In genomic region chr7:29276715-29277114, GRCm38 (mm10) we compare ENCODE assay signal across 18 mouse cellular contexts. TPM values are rescaled to one million over a fixed set of nuclear protein-coding genes. Genes with fewer than 3 reads are reported as not detected.
DNase-seq lines count a peak whose midpoint lies in the region; ATAC-seq and TF ChIP-seq lines count a peak whose summit lies in the region.
"Had no signal": no experiment of that assay in that cellular context is flagged by ENCODE, and none has a peak within 500 bp of the region (broad histone marks: within the 10 kb centered on the region; RNA-seq: fewer than 3 reads in every experiment).

No protein-coding gene starts in this region.

- H3K9ac ChIP-seq in lung, embryonic 14.5 days = no peak overlapping the region
- H3K9ac ChIP-seq in lung, postnatal 0 days (replicated peaks; ENCODE audit: low read depth) = no peak overlapping the region
- H3K9ac ChIP-seq: forebrain, embryonic 13.5 days; heart, embryonic 13.5 days; midbrain, embryonic 12.5 days had no signal

- H3K27me3 ChIP-seq in lung, embryonic 14.5 days (ENCODE audit: insufficient read depth, low read length) = peaks cover 19% of the 10 kb centered on the region
- no peaks in the 10 kb centered on the region for H3K27me3 ChIP-seq in lung, postnatal 0 days (replicated peaks; ENCODE audit: insufficient read depth, low read length)

- no peak for TF ChIP-seq CTCF in lung, embryonic 14.5 days (IDR thresholded peaks at IDR 0.05; ENCODE audit: low read depth)
- no peak for TF ChIP-seq CTCF in lung, postnatal 0 days (IDR thresholded peaks at IDR 0.05)

- no peak overlapping the region for H3K27ac ChIP-seq in lung, embryonic 14.5 days (ENCODE audit: low read depth)
- no peak overlapping the region; the same call in 1 of the 2 replicates for H3K27ac ChIP-seq in lung, postnatal 0 days (ENCODE audit: low read length)
- H3K27ac ChIP-seq: forebrain, embryonic 13.5 days; heart, embryonic 13.5 days; hindbrain, embryonic 10.5 days; left cerebral cortex, adult 2 months; midbrain, embryonic 12.5 days had no signal

- 65% methylated on average over 5 of the region's 5 CpGs for WGBS in lung, embryonic 14.5 days
- 45% methylated on average over 5 of the region's 5 CpGs for WGBS in lung, postnatal 0 days

- DNase-seq in lung, embryonic 14.5 days = peak; percentile 22
- no peak for DNase-seq in lung, postnatal 0 days (ENCODE audit: low spot score)
- DNase-seq in kidney, adult 8-10 months = peak; percentile 80 to 82
- peak; percentile 82 to 86 for DNase-seq in kidney, postnatal 36 days
- DNase-seq in urinary bladder, postnatal 36 days (ENCODE audit: low spot score in 2 of 2) = no peak
- no peak for DNase-seq in layer of hippocampus, adult 8-10 months (ENCODE audit: low spot score in 2 of 2)
- DNase-seq in retina, postnatal 1 day = no peak
- DNase-seq: cerebellum, postnatal 10 days; embryo, embryonic 11 days; lung, adult 18-20 months; lung, postnatal 4 days; thymus, postnatal 36 days had no signal

- TF ChIP-seq EP300 in lung, postnatal 0 days (IDR thresholded peaks at IDR 0.05) = no peak

- H3K4me2 ChIP-seq in lung, embryonic 14.5 days = no peak overlapping the region
- H3K4me2 ChIP-seq in lung, postnatal 0 days (replicated peaks; ENCODE audit: low read depth, low read length) = no peak overlapping the region
- H3K4me2 ChIP-seq: forebrain, embryonic 13.5 days; heart, embryonic 13.5 days; midbrain, embryonic 12.5 days had no signal

- no peaks in the 10 kb centered on the region for H3K9me3 ChIP-seq in lung, embryonic 14.5 days (ENCODE audit: low read depth, low read length)
- no peaks in the 10 kb centered on the region for H3K9me3 ChIP-seq in lung, postnatal 0 days (ENCODE audit: low read length)
- H3K9me3 ChIP-seq: forebrain, embryonic 13.5 days; heart, embryonic 13.5 days; hindbrain, embryonic 10.5 days; midbrain, embryonic 12.5 days had no signal

- no peaks in the 10 kb centered on the region for H3K36me3 ChIP-seq in lung, embryonic 14.5 days (ENCODE audit: insufficient read depth)
- no peaks in the 10 kb centered on the region for H3K36me3 ChIP-seq in lung, postnatal 0 days (ENCODE audit: insufficient read depth, low read length)
- H3K36me3 ChIP-seq: heart, embryonic 13.5 days; hindbrain, embryonic 10.5 days; midbrain, embryonic 12.5 days had no signal

- H3K4me1 ChIP-seq in lung, embryonic 14.5 days (ENCODE audit: insufficient read depth) = peaks cover 4% of the 10 kb centered on the region; the same call in 1 of the 2 replicates
- peaks cover 1% of the 10 kb centered on the region; the same call in 1 of the 2 replicates for H3K4me1 ChIP-seq in lung, postnatal 0 days (ENCODE audit: insufficient read depth, low read depth, low read length)

- H3K4me3 ChIP-seq in lung, embryonic 14.5 days (ENCODE audit: low read depth, low read length) = no peak overlapping the region
- no peak overlapping the region for H3K4me3 ChIP-seq in lung, postnatal 0 days (ENCODE audit: low read depth, low read length)
- H3K4me3 ChIP-seq: forebrain, embryonic 13.5 days; heart, embryonic 13.5 days; hindbrain, embryonic 10.5 days; left cerebral cortex, adult 2 months; midbrain, embryonic 12.5 days had no signal

- no peak for ATAC-seq in lung, embryonic 14.5 days (ENCODE audit: insufficient read depth)
- ATAC-seq in lung, postnatal 0 days = no peak
- ATAC-seq: forebrain, embryonic 13.5 days had no signal

RNA-seq across cellular contexts. Expression of gene Spint2, which starts 5.0 kb away (rescaled TPM):
- polyA plus RNA-seq in lung, embryonic 14.5 days (2014; fragmentation: Nextera tagmentation; extraction: Ambion mirVana) = 243 and 265 TPM in 2 replicates
- polyA plus RNA-seq in lung, postnatal 0 days (2015; fragmentation: Nextera tagmentation; extraction: Ambion mirVana) = 429 and 453 TPM in 2 replicates
- 10 to 100 TPM; 22.3 to 30.6 (median 25.9) TPM for total RNA-seq in layer of hippocampus, adult 8-10 months (2022)

RNA-seq across cellular contexts. Expression of gene Ppp1r14a, which starts 12.4 kb away (rescaled TPM):
- polyA plus RNA-seq in lung, embryonic 14.5 days (2014; fragmentation: Nextera tagmentation; extraction: Ambion mirVana) = 114 and 127 TPM in 2 replicates
- 222 and 246 TPM in 2 replicates for polyA plus RNA-seq in lung, postnatal 0 days (2015; fragmentation: Nextera tagmentation; extraction: Ambion mirVana)
- total RNA-seq in layer of hippocampus, adult 8-10 months (2022) = 10 to 100 TPM; 25.8 to 40.8 (median 33.5) TPM

RNA-seq across cellular contexts. Expression of gene Dpf1, which starts 27.0 kb away (rescaled TPM):
- polyA plus RNA-seq in lung, embryonic 14.5 days (2014; fragmentation: Nextera tagmentation; extraction: Ambion mirVana) = 13.5 and 14.7 TPM in 2 replicates
- 2.0 and 2.5 TPM in 2 replicates for polyA plus RNA-seq in lung, postnatal 0 days (2015; fragmentation: Nextera tagmentation; extraction: Ambion mirVana)
- total RNA-seq in layer of hippocampus, adult 8-10 months (2022) = 100 to 1,000 TPM in 2 of 4 experiments, 10 to 100 TPM in 2; 91.6 to 116 (median 104) TPM
- total RNA-seq: liver, adult 2 months had no signal

RNA-seq across cellular contexts. Expression of gene 2200002D01Rik, which starts 28.4 kb away (rescaled TPM):
- 4.6 and 4.7 TPM in 2 replicates for polyA plus RNA-seq in lung, embryonic 14.5 days (2014; fragmentation: Nextera tagmentation; extraction: Ambion mirVana)
- polyA plus RNA-seq in lung, postnatal 0 days (2015; fragmentation: Nextera tagmentation; extraction: Ambion mirVana) = 123 and 134 TPM in 2 replicates
- 1 to 10 TPM in 1 of 4 experiments, under 1 TPM in 2, not detected in 1; 0.52 to 1.2 (median 0.92) TPM for total RNA-seq in layer of hippocampus, adult 8-10 months (2022)

RNA-seq across cellular contexts. Expression of gene Yif1b, which starts 38.6 kb away (rescaled TPM):
- polyA plus RNA-seq in lung, embryonic 14.5 days (2014; fragmentation: Nextera tagmentation; extraction: Ambion mirVana) = 121 and 123 TPM in 2 replicates
- polyA plus RNA-seq in lung, postnatal 0 days (2015; fragmentation: Nextera tagmentation; extraction: Ambion mirVana) = 93.9 and 96.2 TPM in 2 replicates
- 10 to 100 TPM; 43.8 to 51.5 (median 49.0) TPM for total RNA-seq in layer of hippocampus, adult 8-10 months (2022)

Comparison
In these comparisons a context has a peak if more than half of its experiments do, and no peak if none do; other contexts are left out.
1. DNase-seq: peak in lung, embryonic 14.5 days (single experiment), kidney, adult 8-10 months (2 of 2) and kidney, postnatal 36 days (2 of 2); none in lung, postnatal 0 days (single experiment), urinary bladder, postnatal 36 days (0 of 2), layer of hippocampus, adult 8-10 months (0 of 2) and retina, postnatal 1 day (single experiment).